Mouse (Mus musculus): ENCODE results near the gene Mrps18b. TPM values are rescaled to one million over a fixed set of nuclear protein-coding genes. Genes with fewer than 3 reads are reported as not detected.
A peak's percentile ranks its signal among the peaks of the same experiment; 100 is the strongest.

Gene Mrps18b
- polyA plus RNA-seq, 1 experiment from 2014 or later, result 67.5 TPM

- Histone ChIP-seq H3K36me3 (peaks cover 29% of the 10 kb centered on the region), H3K9me3 (no peaks in the 10 kb centered on the region), H3K4me3 (peak overlapping the region; percentile 79), H3K27ac (peak overlapping the region; percentile 98), H3K4me1 (peaks cover 32% of the 10 kb centered on the region), H3K27me3 (no peaks in the 10 kb centered on the region), H3K4me2 (replicated peaks) (peak overlapping the region; percentile 95), H3K9ac (peak overlapping the region; percentile 95)
- 1% methylated on average over 8 of the region's 8 CpGs for WGBS
- ATAC-seq (ENCODE audit: low FRiP score, low read depth), result no peak
These were observed 914 bp upstream of the Mrps18b start for GRCm38 (mm10) chr17:35917143-35917462.

GRCm38 (mm10) chr17:35915538-35916296 lies 472 bp downstream of the Mrps18b start:
- WGBS, result 2% methylated on average over 28 of the region's 28 CpGs
- Histone ChIP-seq H3K4me3 (peak overlapping the region; percentile 79), H3K4me1 (peaks cover 26% of the 10 kb centered on the region), H3K36me3 (peaks cover 43% of the 10 kb centered on the region), H3K4me2 (replicated peaks) (peak overlapping the region; percentile 89), H3K9ac (peak overlapping the region; percentile 95), H3K27ac (peak overlapping the region; percentile 87), H3K9me3 (no peaks in the 10 kb centered on the region), H3K27me3 (no peaks in the 10 kb centered on the region)
- no peak; the same call in 1 of the 2 replicates for ATAC-seq (ENCODE audit: low FRiP score, low read depth)

- Histone ChIP-seq H3K4me3 (peak overlapping the region; percentile 79), H3K27me3 (no peaks in the 10 kb centered on the region), H3K4me1 (peaks cover 19% of the 10 kb centered on the region), H3K4me2 (replicated peaks) (peak overlapping the region; percentile 89), H3K9me3 (no peaks in the 10 kb centered on the region), H3K36me3 (peaks cover 38% of the 10 kb centered on the region), H3K27ac (no peak overlapping the region), H3K9ac (0 out of 2 replicates have a peak overlapping the region, but pooled peaks have one; percentile 95)
- ATAC-seq (ENCODE audit: low FRiP score, low read depth), result no peak
- 86% methylated on average over 6 of the region's 6 CpGs for WGBS
These were observed 1.2 kb downstream of the Mrps18b start for GRCm38 (mm10) chr17:35914975-35915374.

DNA sequence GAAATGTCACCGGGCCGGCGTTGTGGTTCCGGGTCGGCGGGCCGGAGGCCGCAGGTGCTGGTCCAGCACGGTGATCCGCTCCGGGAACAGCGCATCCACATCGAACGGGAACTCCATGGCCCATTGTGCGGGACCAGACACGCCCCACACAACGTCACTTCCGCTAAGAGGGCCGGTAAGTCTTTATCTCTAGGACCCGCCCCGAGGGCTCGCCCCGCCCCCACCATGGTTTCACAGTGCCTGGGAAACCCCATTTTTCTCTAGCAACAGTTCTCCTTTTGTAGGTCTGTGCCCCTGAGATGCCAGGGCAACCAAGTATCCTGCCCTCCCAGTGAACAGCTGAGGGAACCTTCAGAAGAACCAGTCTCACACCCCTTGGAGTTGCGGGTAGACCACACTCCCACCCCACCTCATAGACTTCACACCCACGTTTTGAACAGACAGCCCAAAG lies 6.2 kb downstream of the Mrps18b start, which contains the start of gene Atat1:
Gene Atat1, minus strand, starts transcription at position 157 of the 451 bp plus-strand sequence.
- 3% methylated on average over 25 of the region's 25 CpGs for WGBS
- Histone ChIP-seq H3K27me3 (no peaks in the 10 kb centered on the region), H3K27ac (peak within 1 kb of the TSS; percentile 70), H3K4me1 (peaks cover 19% of the 10 kb centered on the region), H3K9me3 (no peaks in the 10 kb centered on the region), H3K4me2 (replicated peaks) (peak within 1 kb of the TSS; percentile 95), H3K36me3 (peaks cover 75% of the 10 kb centered on the region), H3K9ac (peak within 1 kb of the TSS; percentile 83), H3K4me3 (peak within 1 kb of the TSS; percentile 74)
- peak; percentile 90 for ATAC-seq (ENCODE audit: low FRiP score, low read depth)

- Histone ChIP-seq H3K36me3 (peaks cover 78% of the 10 kb centered on the region), H3K9ac (peak overlapping the region; percentile 83), H3K27ac (peak overlapping the region; percentile 70), H3K27me3 (no peaks in the 10 kb centered on the region), H3K4me1 (peaks cover 17% of the 10 kb centered on the region), H3K4me3 (peak overlapping the region; percentile 74), H3K4me2 (replicated peaks) (peak overlapping the region; percentile 95), H3K9me3 (no peaks in the 10 kb centered on the region)
- 24% methylated on average over 20 of the region's 20 CpGs for WGBS
- peak; percentile 37 for ATAC-seq (ENCODE audit: low FRiP score, low read depth)
These were observed 6.8 kb downstream of the Mrps18b start for GRCm38 (mm10) chr17:35909186-35909918.

GRCm38 (mm10) chr17:35907609-35908008 lies 8.6 kb downstream of the Mrps18b start:
- H3K4me2 ChIP-seq (replicated peaks), result no peak overlapping the region
- no peak overlapping the region for H3K4me3 ChIP-seq
- H3K4me1 ChIP-seq, result peaks cover 17% of the 10 kb centered on the region
- H3K27ac ChIP-seq, result no peak overlapping the region
- H3K9ac ChIP-seq, result no peak overlapping the region
- no peak for ATAC-seq (ENCODE audit: low FRiP score, low read depth)
- H3K36me3 ChIP-seq, result peaks cover 74% of the 10 kb centered on the region
- H3K9me3 ChIP-seq, result no peaks in the 10 kb centered on the region
- H3K27me3 ChIP-seq, result no peaks in the 10 kb centered on the region
- WGBS, result 80% methylated on average over 2 of the region's 2 CpGs

GRCm38 (mm10) chr17:35905587-35905986 lies 10.6 kb downstream of the Mrps18b start:
- peaks cover 75% of the 10 kb centered on the region for H3K36me3 ChIP-seq
- no peak overlapping the region for H3K4me2 ChIP-seq (replicated peaks)
- H3K4me3 ChIP-seq, result no peak overlapping the region
- ATAC-seq (ENCODE audit: low FRiP score, low read depth), result no peak
- no peak overlapping the region for H3K27ac ChIP-seq
- H3K4me1 ChIP-seq, result peaks cover 17% of the 10 kb centered on the region
- 94% methylated on average over 1 of the region's 1 CpGs for WGBS
- no peaks in the 10 kb centered on the region for H3K9me3 ChIP-seq
- no peak overlapping the region for H3K9ac ChIP-seq
- no peaks in the 10 kb centered on the region for H3K27me3 ChIP-seq

DNA sequence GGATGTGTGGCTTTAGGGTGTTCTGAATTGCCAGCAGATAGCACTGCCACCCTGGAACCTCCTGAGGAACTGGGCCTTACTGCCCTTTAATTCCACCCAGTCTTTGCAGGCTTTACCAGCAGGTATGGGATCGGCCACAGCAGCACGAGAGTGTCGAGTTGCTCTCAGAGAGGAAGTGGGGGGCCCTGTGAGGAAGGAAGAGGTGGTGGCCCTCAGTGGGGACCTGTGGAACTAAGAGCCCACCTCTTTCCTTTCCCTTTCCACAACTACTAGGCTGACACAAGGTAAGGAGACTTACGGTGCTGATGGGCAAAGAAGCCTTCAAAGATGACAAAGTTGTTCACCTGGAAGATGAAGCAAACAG lies 12.2 kb downstream of the Mrps18b start:
- Histone ChIP-seq H3K4me2 (replicated peaks) (no peak overlapping the region), H3K4me3 (no peak overlapping the region), H3K27me3 (no peaks in the 10 kb centered on the region), H3K9me3 (no peaks in the 10 kb centered on the region), H3K4me1 (peaks cover 12% of the 10 kb centered on the region), H3K36me3 (peaks cover 92% of the 10 kb centered on the region), H3K9ac (no peak overlapping the region), H3K27ac (no peak overlapping the region)
- WGBS, result 79% methylated on average over 4 of the region's 4 CpGs
- ATAC-seq (ENCODE audit: low FRiP score, low read depth), result no peak

- WGBS, result 88% methylated on average over 9 of the region's 9 CpGs
- Histone ChIP-seq H3K27ac (no peak overlapping the region), H3K9ac (no peak overlapping the region)
These were observed 12.7 kb downstream of the Mrps18b start for GRCm38 (mm10) chr17:35903343-35903991.

DNA sequence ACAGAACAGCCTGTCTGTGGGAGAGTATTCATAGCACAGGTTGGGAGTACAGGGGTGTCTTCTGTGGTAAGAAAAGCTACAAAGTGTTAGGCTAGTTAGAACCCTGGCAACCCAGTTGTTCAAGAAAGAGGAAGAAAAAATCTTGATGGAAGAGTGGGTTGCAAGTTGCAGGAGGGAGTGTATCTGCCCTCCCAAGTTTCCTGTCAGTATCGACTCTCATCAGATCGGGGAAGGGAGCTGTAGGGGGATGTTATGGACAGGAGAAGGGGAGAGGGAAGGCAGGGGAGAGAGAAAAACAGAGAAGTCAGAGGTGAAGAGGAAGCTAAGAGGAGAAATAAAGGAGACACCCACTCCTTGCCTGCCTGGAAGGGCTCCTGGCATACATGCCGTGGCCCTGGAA lies 15.6 kb downstream of the Mrps18b start:
- no peak overlapping the region for H3K27ac ChIP-seq
- WGBS, result 93% methylated on average over 3 of the region's 3 CpGs

More at GRCm38 (mm10) chr17:35903343-35903991, 12.7 kb downstream of the Mrps18b start:
- H3K27me3 ChIP-seq, result no peaks in the 10 kb centered on the region
- no peak overlapping the region for H3K4me2 ChIP-seq (replicated peaks)
- no peaks in the 10 kb centered on the region for H3K9me3 ChIP-seq
- no peak for ATAC-seq (ENCODE audit: low FRiP score, low read depth)
- peaks cover 89% of the 10 kb centered on the region for H3K36me3 ChIP-seq
- peaks cover 7% of the 10 kb centered on the region for H3K4me1 ChIP-seq
- H3K4me3 ChIP-seq, result no peak overlapping the region

DNA sequence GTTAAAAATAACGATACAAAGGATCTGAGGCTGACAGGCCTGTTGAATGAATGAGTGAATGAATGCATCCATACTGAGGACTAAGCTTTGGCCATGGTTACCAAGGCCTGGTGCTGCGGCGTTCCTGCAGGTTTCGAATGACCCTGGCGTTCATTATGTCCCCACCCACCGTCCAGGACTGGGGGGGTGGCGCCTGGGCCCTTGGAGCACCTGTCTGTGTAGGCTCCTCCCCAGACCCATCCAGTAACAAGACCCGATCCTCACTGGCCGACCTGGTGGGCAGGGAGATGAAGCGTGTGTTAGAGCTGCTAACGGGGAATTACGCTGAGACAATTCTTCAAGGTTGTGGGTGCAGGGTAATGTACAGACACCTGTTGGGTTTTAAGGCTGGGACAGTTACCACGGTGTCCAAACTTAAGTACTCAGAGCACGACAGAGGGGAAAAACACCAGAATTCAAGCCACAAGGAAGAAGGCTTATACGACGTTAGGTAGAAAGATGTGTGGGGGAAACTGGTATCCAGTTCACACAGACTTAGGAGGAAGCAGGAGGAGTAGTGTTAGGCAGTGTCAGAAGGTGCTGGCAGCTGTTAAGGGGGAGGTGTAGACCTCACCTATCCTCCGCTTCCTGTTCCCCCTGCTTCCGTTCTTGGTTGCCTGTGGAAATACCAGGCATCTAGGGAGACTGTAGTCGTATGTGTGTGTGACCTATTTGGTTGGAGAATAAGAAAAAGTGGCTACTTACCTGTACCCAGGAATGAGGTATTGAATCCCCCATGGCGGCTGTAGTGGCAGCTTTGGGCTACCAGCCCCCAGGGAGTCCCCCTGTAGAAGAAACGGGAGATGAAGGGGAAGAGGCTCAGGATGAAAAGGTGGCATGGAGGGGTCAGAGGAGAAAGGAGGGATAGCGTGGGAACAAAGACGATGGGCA lies 18.3 kb downstream of the Mrps18b start:
- H3K4me3 ChIP-seq, result peak overlapping the region; percentile 81
- peak; percentile 38; the same call in 1 of the 2 replicates for ATAC-seq (ENCODE audit: low FRiP score, low read depth)

More for the DNA sequence above, 15.6 kb downstream of the Mrps18b start:
- Histone ChIP-seq H3K27me3 (no peaks in the 10 kb centered on the region), H3K9me3 (no peaks in the 10 kb centered on the region), H3K4me2 (replicated peaks) (no peak overlapping the region), H3K4me3 (no peak overlapping the region), H3K36me3 (peaks cover 71% of the 10 kb centered on the region), H3K4me1 (peaks cover 18% of the 10 kb centered on the region), H3K9ac (peak overlapping the region; percentile 4; the same call in 1 of the 2 replicates)
- ATAC-seq (ENCODE audit: low FRiP score, low read depth), result no peak

More for the DNA sequence above, 18.3 kb downstream of the Mrps18b start:
- 41% methylated on average over 23 of the region's 23 CpGs for WGBS
- H3K9me3 ChIP-seq, result no peaks in the 10 kb centered on the region
- H3K27me3 ChIP-seq, result no peaks in the 10 kb centered on the region
- peaks cover 20% of the 10 kb centered on the region for H3K4me1 ChIP-seq
- H3K4me2 ChIP-seq (replicated peaks), result peak overlapping the region; percentile 100
- H3K36me3 ChIP-seq, result peaks cover 64% of the 10 kb centered on the region
- peak overlapping the region; percentile 86 for H3K9ac ChIP-seq
- H3K27ac ChIP-seq, result peak overlapping the region; percentile 52; the same call in 1 of the 2 replicates
